Mouse (Mus musculus): Measurements from ENCODE around the gene Fos. TPM values are rescaled to one million over a fixed set of nuclear protein-coding genes. Genes with fewer than 3 reads are reported as not detected.

Gene Fos
- polyA plus RNA-seq, 1 experiment from 2014 or later = 6.4 TPM

- ATAC-seq = no peak
- no peak overlapping the region for H3K4me3 ChIP-seq (ENCODE audit: low read length)
- no peak overlapping the region for H3K4me2 ChIP-seq (ENCODE audit: low read depth, low read length)
- H3K4me1 ChIP-seq (ENCODE audit: control insufficient read depth, insufficient read depth, low read length) = peaks cover 11% of the 10 kb centered on the region; the same call in 1 of the 2 replicates
- no peak overlapping the region for H3K9ac ChIP-seq (ENCODE audit: low read depth, low read length)
- no peaks in the 10 kb centered on the region for H3K27me3 ChIP-seq (replicated peaks; ENCODE audit: control insufficient read depth, insufficient read depth, low read length)
- H3K27ac ChIP-seq (ENCODE audit: low read length) = peak overlapping the region; percentile 26; the same call in 1 of the 2 replicates
- no peaks in the 10 kb centered on the region for H3K9me3 ChIP-seq (ENCODE audit: control insufficient read depth, low read length)
- WGBS = 61% methylated on average over 17 of the region's 17 CpGs
- H3K36me3 ChIP-seq (ENCODE audit: control insufficient read depth, insufficient read depth, low read length) = no peaks in the 10 kb centered on the region
Measured at GRCm38 (mm10) chr12:85437172-85437876, 36.4 kb upstream of the Fos start.

GRCm38 (mm10) chr12:85443456-85443855 lies 30.2 kb upstream of the Fos start:
- ATAC-seq = no peak
- H3K9ac ChIP-seq (ENCODE audit: low read depth, low read length) = no peak overlapping the region
- H3K9me3 ChIP-seq (ENCODE audit: control insufficient read depth, low read length) = no peaks in the 10 kb centered on the region
- H3K4me1 ChIP-seq (ENCODE audit: control insufficient read depth, insufficient read depth, low read length) = peaks cover 5% of the 10 kb centered on the region; the same call in 1 of the 2 replicates
- no peak overlapping the region for H3K4me3 ChIP-seq (ENCODE audit: low read length)
- H3K36me3 ChIP-seq (ENCODE audit: control insufficient read depth, insufficient read depth, low read length) = no peaks in the 10 kb centered on the region
- H3K4me2 ChIP-seq (ENCODE audit: low read depth, low read length) = no peak overlapping the region
- 81% methylated on average over 1 of the region's 1 CpGs for WGBS
- H3K27ac ChIP-seq (ENCODE audit: low read length) = no peak overlapping the region
- no peaks in the 10 kb centered on the region for H3K27me3 ChIP-seq (replicated peaks; ENCODE audit: control insufficient read depth, insufficient read depth, low read length)

GRCm38 (mm10) chr12:85444646-85445045 lies 29.0 kb upstream of the Fos start:
- Histone ChIP-seq H3K4me1 (ENCODE audit: control insufficient read depth, insufficient read depth, low read length) (peaks cover 5% of the 10 kb centered on the region; the same call in 1 of the 2 replicates), H3K9me3 (ENCODE audit: control insufficient read depth, low read length) (no peaks in the 10 kb centered on the region), H3K9ac (ENCODE audit: low read depth, low read length) (peak overlapping the region; percentile 4; the same call in 1 of the 2 replicates), H3K4me2 (ENCODE audit: low read depth, low read length) (peak overlapping the region; percentile 4; the same call in 1 of the 2 replicates), H3K4me3 (ENCODE audit: low read length) (no peak overlapping the region), H3K27ac (ENCODE audit: low read length) (no peak overlapping the region), H3K27me3 (replicated peaks; ENCODE audit: control insufficient read depth, insufficient read depth, low read length) (no peaks in the 10 kb centered on the region), H3K36me3 (ENCODE audit: control insufficient read depth, insufficient read depth, low read length) (no peaks in the 10 kb centered on the region)
- WGBS = 44% methylated on average over 6 of the region's 6 CpGs
- ATAC-seq = no peak

- peaks cover 12% of the 10 kb centered on the region for H3K4me1 ChIP-seq (ENCODE audit: control insufficient read depth, insufficient read depth, low read length)
- H3K9ac ChIP-seq (ENCODE audit: low read depth, low read length) = no peak overlapping the region
- H3K36me3 ChIP-seq (ENCODE audit: control insufficient read depth, insufficient read depth, low read length) = no peaks in the 10 kb centered on the region
- no peak for ATAC-seq
- no peak overlapping the region for H3K4me2 ChIP-seq (ENCODE audit: low read depth, low read length)
- H3K27ac ChIP-seq (ENCODE audit: low read length) = no peak overlapping the region
- WGBS = 78% methylated on average over 6 of the region's 6 CpGs
- H3K9me3 ChIP-seq (ENCODE audit: control insufficient read depth, low read length) = no peaks in the 10 kb centered on the region
- no peak overlapping the region for H3K4me3 ChIP-seq (ENCODE audit: low read length)
- H3K27me3 ChIP-seq (replicated peaks; ENCODE audit: control insufficient read depth, insufficient read depth, low read length) = no peaks in the 10 kb centered on the region
Measured at GRCm38 (mm10) chr12:85447009-85447408, 26.7 kb upstream of the Fos start.

GRCm38 (mm10) chr12:85447490-85447889 lies 26.2 kb upstream of the Fos start:
- ATAC-seq = no peak
- Histone ChIP-seq H3K9me3 (ENCODE audit: control insufficient read depth, low read length) (no peaks in the 10 kb centered on the region), H3K9ac (ENCODE audit: low read depth, low read length) (no peak overlapping the region), H3K4me3 (ENCODE audit: low read length) (no peak overlapping the region), H3K4me1 (ENCODE audit: control insufficient read depth, insufficient read depth, low read length) (peaks cover 16% of the 10 kb centered on the region), H3K27me3 (replicated peaks; ENCODE audit: control insufficient read depth, insufficient read depth, low read length) (no peaks in the 10 kb centered on the region), H3K4me2 (ENCODE audit: low read depth, low read length) (no peak overlapping the region), H3K27ac (ENCODE audit: low read length) (no peak overlapping the region), H3K36me3 (ENCODE audit: control insufficient read depth, insufficient read depth, low read length) (no peaks in the 10 kb centered on the region)
- 51% methylated on average over 4 of the region's 4 CpGs for WGBS

GRCm38 (mm10) chr12:85449478-85449877 lies 24.2 kb upstream of the Fos start:
- Histone ChIP-seq H3K27ac (ENCODE audit: low read length) (peak overlapping the region; percentile 70), H3K4me3 (ENCODE audit: low read length) (no peak overlapping the region), H3K9me3 (ENCODE audit: control insufficient read depth, low read length) (no peaks in the 10 kb centered on the region), H3K9ac (ENCODE audit: low read depth, low read length) (no peak overlapping the region), H3K36me3 (ENCODE audit: control insufficient read depth, insufficient read depth, low read length) (no peaks in the 10 kb centered on the region), H3K27me3 (replicated peaks; ENCODE audit: control insufficient read depth, insufficient read depth, low read length) (no peaks in the 10 kb centered on the region), H3K4me2 (ENCODE audit: low read depth, low read length) (no peak overlapping the region), H3K4me1 (ENCODE audit: control insufficient read depth, insufficient read depth, low read length) (peaks cover 14% of the 10 kb centered on the region)
- WGBS = 70% methylated on average over 1 of the region's 1 CpGs
- no peak for ATAC-seq

GRCm38 (mm10) chr12:85451693-85452491 lies 21.8 kb upstream of the Fos start:
- Histone ChIP-seq H3K27me3 (replicated peaks; ENCODE audit: control insufficient read depth, insufficient read depth, low read length) (no peaks in the 10 kb centered on the region), H3K9ac (ENCODE audit: low read depth, low read length) (peak overlapping the region; percentile 54), H3K4me3 (ENCODE audit: low read length) (peak overlapping the region; percentile 4; the same call in 1 of the 2 replicates), H3K4me2 (ENCODE audit: low read depth, low read length) (peak overlapping the region; percentile 47), H3K27ac (ENCODE audit: low read length) (peak overlapping the region; percentile 81), H3K36me3 (ENCODE audit: control insufficient read depth, insufficient read depth, low read length) (no peaks in the 10 kb centered on the region), H3K4me1 (ENCODE audit: control insufficient read depth, insufficient read depth, low read length) (peaks cover 27% of the 10 kb centered on the region), H3K9me3 (ENCODE audit: control insufficient read depth, low read length) (no peaks in the 10 kb centered on the region)
- 23% methylated on average over 22 of the region's 22 CpGs for WGBS
- ATAC-seq = peak; percentile 52

- Histone ChIP-seq H3K4me2 (ENCODE audit: low read depth, low read length) (peak overlapping the region; percentile 72), H3K36me3 (ENCODE audit: control insufficient read depth, insufficient read depth, low read length) (no peaks in the 10 kb centered on the region), H3K9ac (ENCODE audit: low read depth, low read length) (peak overlapping the region; percentile 65), H3K4me1 (ENCODE audit: control insufficient read depth, insufficient read depth, low read length) (peaks cover 31% of the 10 kb centered on the region), H3K27ac (ENCODE audit: low read length) (peak overlapping the region; percentile 93), H3K9me3 (ENCODE audit: control insufficient read depth, low read length) (no peaks in the 10 kb centered on the region), H3K27me3 (replicated peaks; ENCODE audit: control insufficient read depth, insufficient read depth, low read length) (no peaks in the 10 kb centered on the region), H3K4me3 (ENCODE audit: low read length) (peak overlapping the region; percentile 44)
- WGBS = 1% methylated on average over 44 of the region's 44 CpGs
- ATAC-seq = peak; percentile 96
Measured at GRCm38 (mm10) chr12:85455065-85456058, 18.3 kb upstream of the Fos start.
